Mouse (Mus musculus) embryonic facial prominence, embryonic 14.5 days (tissue): ENCODE data around the gene Hspa4l. TPM values are rescaled to one million over a fixed set of nuclear protein-coding genes. Genes with fewer than 3 reads are reported as not detected.
"Not testable (repeated sequence)": the region's sequence is repeated elsewhere in the genome, so short reads cannot be mapped to it uniquely, and the experiment has no call there.

ENCODE experiments used
- ATAC-seq: fragments of 200-750 bp; cut with Nextera tagmentation; 2 replicates; pipeline ENCODE4 v1.8.0; 2017; ENCODE audit warnings: low read depth, moderate number of reproducible peaks, moderate TSS enrichment
- DNase-seq: peaks from one replicate; pipeline ENCODE4 v3.0.0-alpha.2; 2015; ENCODE audit warnings: low spot score
- H3K27ac ChIP-seq: fragments of 300-500 bp; sonication (generic); replicated peaks from 2 replicates; pipeline ENCODE4 v1.5.1; 2014; ENCODE audit warnings: low read depth, mild to moderate bottlenecking, low read length, moderate library complexity
- H3K27me3 ChIP-seq: fragments of 300-500 bp; sonication (generic); replicated peaks from 2 replicates; pipeline ENCODE4 v1.6.1; 2014; ENCODE audit warnings: low read length; ENCODE audit not compliant: control insufficient read depth, insufficient read depth
- H3K36me3 ChIP-seq: fragments of 300-500 bp; sonication (generic); 2 replicates; pipeline ENCODE4 v1.6.1; 2014; ENCODE audit warnings: low read length, mixed read lengths; ENCODE audit not compliant: control insufficient read depth, insufficient read depth
- H3K4me1 ChIP-seq: fragments of 300-500 bp; sonication (generic); 2 replicates; pipeline ENCODE4 v1.6.1; 2014; ENCODE audit warnings: antibody characterized with exemption, low read length; ENCODE audit not compliant: control insufficient read depth, insufficient read depth
- H3K4me2 ChIP-seq: fragments of 300-500 bp; sonication (generic); 2 replicates; pipeline ENCODE4 v1.6.1; 2014; ENCODE audit warnings: low read depth, mild to moderate bottlenecking, low read length, moderate library complexity, mixed read lengths
- H3K4me3 ChIP-seq: fragments of 300-500 bp; sonication (generic); 2 replicates; pipeline ENCODE4 v1.5.1; 2014; ENCODE audit warnings: low read depth, mild to moderate bottlenecking, low read length
- H3K9ac ChIP-seq: fragments of 300-500 bp; sonication (generic); 2 replicates; pipeline ENCODE4 v1.6.1; 2014; ENCODE audit warnings: low read depth, mild to moderate bottlenecking, low read length, moderate library complexity, mixed read lengths
- H3K9me3 ChIP-seq: fragments of 300-500 bp; sonication (generic); 2 replicates; pipeline ENCODE4 v1.6.1; 2016; ENCODE audit warnings: low read length; ENCODE audit not compliant: control insufficient read depth
- WGBS: fragments of 180-500 bp; shearing (Covaris S2); extraction: QIAGEN DNeasy Blood & Tissue Kit; methylation state at CpG from one replicate; pipeline ENCODE4 v1.1.7; 2014; 5-methylcytosine and 5-hydroxymethylcytosine counted together
- polyA plus RNA-seq: library from polyadenylated mRNA; unstranded; fragments of >200 nt; fragmentation: Nextera tagmentation; extraction: Ambion mirVana; gene quantifications from 2 replicates; pipeline ENCODE4 v1.2.1, GENCODE M21; 2014

Gene Hspa4l
- polyA plus RNA-seq, 1 experiment from 2014 or later, result 23.9 TPM

GRCm38 (mm10) chr3:40800373-40800823, 56.1 kb downstream of the Hspa4l start:
- peak overlapping the region; percentile 95 for H3K4me3 ChIP-seq
- WGBS, result 0% methylated on average over 22 of the region's 37 CpGs
- ATAC-seq (peak; percentile 83), DNase-seq (peak; percentile 63)
- H3K9me3 ChIP-seq, result no peaks in the 10 kb centered on the region
- peak overlapping the region; percentile 87 for H3K4me2 ChIP-seq
- no peaks in the 10 kb centered on the region for H3K4me1 ChIP-seq
- peaks cover 16% of the 10 kb centered on the region for H3K36me3 ChIP-seq
- peak overlapping the region; percentile 86 for H3K27ac ChIP-seq
- H3K27me3 ChIP-seq, result no peaks in the 10 kb centered on the region
- H3K9ac ChIP-seq, result peak overlapping the region; percentile 84

DNA sequence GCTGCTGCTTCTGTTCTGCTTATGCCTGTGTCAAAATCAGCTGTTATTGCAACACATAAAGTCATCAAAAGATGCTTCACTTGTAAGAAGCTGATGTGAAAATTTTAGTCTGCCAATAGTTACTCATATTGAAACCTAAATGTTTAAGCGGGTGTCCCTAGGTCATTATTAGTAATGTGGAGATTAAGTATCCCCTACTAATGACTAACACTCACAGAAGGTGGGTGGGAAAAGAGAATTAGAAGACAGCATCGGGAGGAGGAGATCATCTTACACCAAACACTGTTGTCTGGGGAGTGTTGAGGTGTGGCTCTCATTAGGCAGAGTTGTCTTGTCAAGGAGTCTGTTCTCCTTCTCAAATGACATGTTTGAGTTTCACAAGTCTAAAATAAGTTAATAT, 62.6 kb downstream of the Hspa4l start:
- H3K27ac ChIP-seq, result no peak overlapping the region
- ATAC-seq, result peak; percentile 64; the same call in 1 of the 2 replicates
- no peak overlapping the region for H3K9ac ChIP-seq
- WGBS, result 55% methylated on average over 2 of the region's 2 CpGs
- H3K4me3 ChIP-seq, result no peak overlapping the region
- no peaks in the 10 kb centered on the region for H3K4me1 ChIP-seq
- no peak overlapping the region for H3K4me2 ChIP-seq
- no peaks in the 10 kb centered on the region for H3K27me3 ChIP-seq
- H3K36me3 ChIP-seq, result peaks cover 65% of the 10 kb centered on the region
- H3K9me3 ChIP-seq, result no peaks in the 10 kb centered on the region
- DNase-seq, result peak; percentile 11

GRCm38 (mm10) chr3:40808686-40809085, 64.4 kb downstream of the Hspa4l start:
- Histone ChIP-seq H3K27me3 (no peaks in the 10 kb centered on the region), H3K9ac (no peak overlapping the region), H3K4me2 (no peak overlapping the region), H3K4me1 (no peaks in the 10 kb centered on the region), H3K27ac (no peak overlapping the region), H3K9me3 (no peaks in the 10 kb centered on the region), H3K4me3 (no peak overlapping the region), H3K36me3 (peaks cover 71% of the 10 kb centered on the region)
- 93% methylated on average over 10 of the region's 10 CpGs for WGBS
- no peak for DNase-seq
- ATAC-seq, result no peak

DNA sequence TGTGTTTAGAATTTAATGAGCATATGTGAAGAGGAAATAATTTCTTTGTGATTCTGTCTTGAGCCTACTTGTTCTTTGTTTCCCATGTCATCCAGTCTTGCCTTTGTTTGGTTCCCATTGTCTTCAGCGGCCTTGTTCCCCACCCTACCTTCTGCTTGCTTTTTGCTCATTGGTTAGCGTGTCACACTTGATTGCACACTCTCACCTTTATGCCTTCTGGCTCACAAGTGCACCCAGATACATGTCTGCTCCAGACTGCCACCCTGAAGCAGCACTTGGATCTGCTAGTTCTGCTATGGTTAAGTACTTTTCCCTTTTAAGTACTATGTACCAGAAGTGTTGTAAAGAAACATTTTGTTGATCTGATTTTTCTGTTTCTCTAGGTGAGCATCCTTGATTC, 65.6 kb downstream of the Hspa4l start:
- H3K4me2 ChIP-seq, result no peak overlapping the region

GRCm38 (mm10) chr3:40813275-40813674, 69.0 kb downstream of the Hspa4l start:
- Histone ChIP-seq H3K4me3 (no peak overlapping the region), H3K27me3 (no peaks in the 10 kb centered on the region), H3K4me2 (no peak overlapping the region), H3K9ac (no peak overlapping the region), H3K4me1 (no peaks in the 10 kb centered on the region), H3K36me3 (peaks cover 78% of the 10 kb centered on the region), H3K27ac (no peak overlapping the region), H3K9me3 (no peaks in the 10 kb centered on the region)
- no peak for ATAC-seq
- DNase-seq, result no peak
- 95% methylated on average over 2 of the region's 2 CpGs for WGBS

More for the DNA sequence above, 65.6 kb downstream of the Hspa4l start:
- ATAC-seq (peak; percentile 67; the same call in 1 of the 2 replicates), DNase-seq (no peak)
- peaks cover 79% of the 10 kb centered on the region for H3K36me3 ChIP-seq
- H3K27ac ChIP-seq, result no peak overlapping the region
- H3K27me3 ChIP-seq, result no peaks in the 10 kb centered on the region
- no peaks in the 10 kb centered on the region for H3K4me1 ChIP-seq
- H3K9ac ChIP-seq, result no peak overlapping the region
- 80% methylated on average over 2 of the region's 2 CpGs for WGBS
- H3K9me3 ChIP-seq, result no peaks in the 10 kb centered on the region
- H3K4me3 ChIP-seq, result no peak overlapping the region

DNA sequence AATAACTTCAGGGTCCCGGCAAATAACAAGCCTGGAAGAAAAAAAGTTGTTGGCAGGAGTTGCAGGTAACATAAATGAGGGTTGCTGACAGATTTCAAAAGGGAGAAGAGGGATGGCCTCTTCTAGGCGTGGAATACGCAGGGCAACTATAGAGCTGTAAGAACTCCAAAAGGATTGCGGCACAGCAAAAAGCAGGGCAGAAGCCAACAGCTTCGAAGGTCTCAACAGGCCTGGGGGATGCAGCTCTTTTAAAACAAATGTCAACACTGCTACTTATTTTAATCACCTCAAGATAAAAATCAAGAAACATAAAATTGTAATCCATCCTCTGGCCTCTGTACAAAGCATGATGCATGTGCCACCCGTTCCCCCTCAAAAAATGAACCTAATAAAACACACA, 101.2 kb downstream of the Hspa4l start:
- not testable (repeated sequence) for H3K36me3 ChIP-seq, DNase-seq, H3K4me1 ChIP-seq, H3K27me3 ChIP-seq, ATAC-seq, H3K9me3 ChIP-seq, H3K27ac ChIP-seq
- H3K9ac ChIP-seq, result peak overlapping the region; percentile 67
- WGBS, result 80% methylated on average over 5 of the region's 6 CpGs
- peak overlapping the region; percentile 49; the same call in 1 of the 2 replicates for H3K4me3 ChIP-seq
- peak overlapping the region; percentile 65 for H3K4me2 ChIP-seq

Other genes with a start within 250 kb of the Hspa4l start
- 3.8 and 4.0 TPM in 2 replicates for gene Intu, start 213.2 kb upstream of the Hspa4l start, polyA plus RNA-seq
- gene Slc25a31, start 35.6 kb upstream of the Hspa4l start, polyA plus RNA-seq, result 0.64 and 0.65 TPM in 2 replicates
- 48.9 and 49.2 TPM in 2 replicates for gene Plk4, start 55.5 kb downstream of the Hspa4l start, polyA plus RNA-seq
- gene Mfsd8, start 102.4 kb downstream of the Hspa4l start, polyA plus RNA-seq, result 7.7 and 8.1 TPM in 2 replicates
- 6.3 and 7.0 TPM in 2 replicates for gene Abhd18, start 102.5 kb downstream of the Hspa4l start, polyA plus RNA-seq
- 0.30 TPM in 1 of 2 replicates, not detected in the other for gene 1700034I23Rik, start 158.0 kb downstream of the Hspa4l start, polyA plus RNA-seq
- gene Larp1b, start 205.3 kb downstream of the Hspa4l start, polyA plus RNA-seq, result 3.1 and 5.9 TPM in 2 replicates